Mouse (Mus musculus) myocyte (in vitro differentiated cells): ENCODE data around the gene 4930470P17Rik.

ENCODE experiments used
- CEBPB ChIP-seq: IDR thresholded peaks from 2 replicates; pipeline ENCODE4 v1.6.1; 2011; ENCODE audit warnings: mild to moderate bottlenecking, moderate library complexity; ENCODE audit not compliant: poor library complexity, insufficient read depth, severe bottlenecking
- E2F4 ChIP-seq: IDR thresholded peaks from one replicate; pipeline ENCODE4 v1.6.1; 2011; ENCODE audit warnings: mild to moderate bottlenecking, control low read depth, moderate library complexity; ENCODE audit not compliant: insufficient read depth
- MAX ChIP-seq: IDR thresholded peaks from one replicate; pipeline ENCODE4 v1.6.1; 2011; ENCODE audit warnings: low read depth, mild to moderate bottlenecking, control low read depth
- MYOD1 ChIP-seq, 3 experiments: IDR thresholded peaks; one replicate each; pipeline ENCODE4 v1.6.1; 2011; ENCODE audit warnings: control low read depth in 2 of 3, low read depth in 2 of 3, mild to moderate bottlenecking in 2 of 3, moderate library complexity in 1 of 3; ENCODE audit not compliant: insufficient read length in 2 of 3, control insufficient read depth in 1 of 3
- MYOG ChIP-seq, 3 experiments: IDR thresholded peaks; one replicate each; pipeline ENCODE4 v1.6.1; 2011; ENCODE audit warnings: control low read depth in 2 of 3, low read depth in 2 of 3, mild to moderate bottlenecking in 2 of 3; ENCODE audit not compliant: insufficient read length in 2 of 3, control insufficient read depth in 1 of 3, insufficient read depth in 1 of 3
- POLR2A ChIP-seq: IDR thresholded peaks from one replicate; pipeline ENCODE4 v1.6.1; 2011; ENCODE audit warnings: low read depth, mild to moderate bottlenecking, control low read depth, moderate library complexity; ENCODE audit not compliant: insufficient read length
- POLR2AphosphoS2 ChIP-seq: IDR thresholded peaks from one replicate; pipeline ENCODE4 v1.6.1; 2011; ENCODE audit warnings: low read depth, control low read depth; ENCODE audit not compliant: insufficient read length
- REST ChIP-seq: IDR thresholded peaks from one replicate; pipeline ENCODE4 v1.6.1; 2011; ENCODE audit warnings: mild to moderate bottlenecking, control low read depth, moderate library complexity; ENCODE audit not compliant: insufficient read depth, insufficient read length
- SRF ChIP-seq: IDR thresholded peaks from one replicate; pipeline ENCODE4 v1.6.1; 2011; ENCODE audit warnings: low read depth; ENCODE audit not compliant: control insufficient read depth, insufficient read length
- TCF12 ChIP-seq: IDR thresholded peaks from one replicate; pipeline ENCODE4 v1.6.1; 2011; ENCODE audit warnings: mild to moderate bottlenecking, control low read depth; ENCODE audit not compliant: poor library complexity, insufficient read depth, severe bottlenecking
- TCF3 ChIP-seq: IDR thresholded peaks from one replicate; pipeline ENCODE4 v1.6.1; 2011; ENCODE audit warnings: low read depth, control low read depth; ENCODE audit not compliant: insufficient read length
- USF1 ChIP-seq: IDR thresholded peaks from one replicate; pipeline ENCODE4 v1.6.1; 2011; ENCODE audit warnings: low read depth, mild to moderate bottlenecking, control low read depth, moderate library complexity

GRCm38 (mm10) chr2:170552088-170552487 lies 49.7 kb downstream of the 4930470P17Rik start:
- TF ChIP-seq POLR2A (no peak), E2F4 (no peak), USF1 (no peak), TCF3 (no peak), MYOD1 (IDR thresholded peaks at IDR 0.05; ENCODE audit: control insufficient read depth in 1 of 3, insufficient read length in 2 of 3, low read depth in 2 of 3) (no peak), REST (no peak), MAX (no peak), CEBPB (no peak), TCF12 (no peak), POLR2AphosphoS2 (no peak), SRF (no peak), MYOG (IDR thresholded peaks at IDR 0.05; ENCODE audit: control insufficient read depth in 1 of 3, insufficient read depth in 1 of 3, insufficient read length in 2 of 3, low read depth in 2 of 3) (no peak)
